Mouse (Mus musculus) gastrocnemius, postnatal 4 days (tissue): ENCODE measurements around the gene Thap3. TPM values are rescaled to one million over a fixed set of nuclear protein-coding genes. Genes with fewer than 3 reads are reported as not detected.

Experiments
- DNase-seq, 2 experiments: peaks; one replicate each; pipeline ENCODE4 v3.0.0; 2021 to 2022; ENCODE audit warnings: low spot score in 2 of 2, mixed read lengths in 2 of 2
- total RNA-seq, 2 experiments: library from RNA; stranded (reverse); gene quantifications; 2 replicates each; pipeline ENCODE4 v1.2.3; 2021

The Thap3 gene
- total RNA-seq, 2 experiments from 2014 or later: 45.3 to 48.9 TPM

- DNase-seq: no peak
Observed at GRCm38 (mm10) chr4:151985886-151986285, 2.9 kb downstream of the Thap3 start.

GRCm38 (mm10) chr4:151983560-151983959, 5.2 kb downstream of the Thap3 start:
- DNase-seq: peak; percentile 48 to 79

GRCm38 (mm10) chr4:151983043-151983442, 5.8 kb downstream of the Thap3 start:
- no peak for DNase-seq

- peak; percentile 79 for DNase-seq
Observed at GRCm38 (mm10) chr4:151981363-151981762, 7.4 kb downstream of the Thap3 start.

GRCm38 (mm10) chr4:151980699-151981098, 8.1 kb downstream of the Thap3 start:
- no peak for DNase-seq

- peak; percentile 76 to 82 for DNase-seq
Observed at GRCm38 (mm10) chr4:151977748-151978147, 11.0 kb downstream of the Thap3 start.

- DNase-seq: peak in 1 of 2 experiments; percentile 42
Observed at GRCm38 (mm10) chr4:151975441-151975840, 13.4 kb downstream of the Thap3 start.

- DNase-seq: no peak
Observed at GRCm38 (mm10) chr4:151972221-151972967, 16.4 kb downstream of the Thap3 start.

- DNase-seq: no peak
Observed at GRCm38 (mm10) chr4:151968204-151968921, 20.4 kb downstream of the Thap3 start.

GRCm38 (mm10) chr4:151962817-151963216, 26.0 kb downstream of the Thap3 start:
- no peak for DNase-seq

GRCm38 (mm10) chr4:151960513-151960854, 28.3 kb downstream of the Thap3 start:
- no peak for DNase-seq

- no peak for DNase-seq
Observed at GRCm38 (mm10) chr4:151959849-151960512, 28.8 kb downstream of the Thap3 start.

- DNase-seq: no peak
Observed at GRCm38 (mm10) chr4:151957584-151958315, 31.0 kb downstream of the Thap3 start.

- DNase-seq: no peak
Observed at GRCm38 (mm10) chr4:151955791-151956190, 33.0 kb downstream of the Thap3 start.

GRCm38 (mm10) chr4:151953209-151953608, 35.6 kb downstream of the Thap3 start:
- DNase-seq: no peak

GRCm38 (mm10) chr4:151948497-151949471, 40.0 kb downstream of the Thap3 start:
- DNase-seq: no peak

- DNase-seq: no peak
Observed at GRCm38 (mm10) chr4:151946211-151946610, 42.6 kb downstream of the Thap3 start.

GRCm38 (mm10) chr4:151938089-151938488, 50.7 kb downstream of the Thap3 start:
- no peak for DNase-seq

- DNase-seq: no peak
Observed at GRCm38 (mm10) chr4:151937441-151937840, 51.4 kb downstream of the Thap3 start.

GRCm38 (mm10) chr4:151934215-151934572, 54.6 kb downstream of the Thap3 start:
- DNase-seq: no peak
